Comparison of ENCODE assay signal across 10 mouse cellular contexts in genomic region chr16:20619541-20620398, GRCm38 (mm10). TPM values are rescaled to one million over a fixed set of nuclear protein-coding genes. Genes with fewer than 3 reads are reported as not detected.
DNase-seq lines count a peak whose midpoint lies in the region; ATAC-seq lines count a peak whose summit lies in the region.
"Had no signal": no experiment of that assay in that cellular context is flagged by ENCODE, and none has a peak within 500 bp of the region (broad histone marks: within the 10 kb centered on the region; RNA-seq: fewer than 3 reads in every experiment).

No protein-coding gene starts in this region.

- H3K27ac ChIP-seq in heart, embryonic 10.5 days: no peak overlapping the region
- no peak overlapping the region for H3K27ac ChIP-seq in kidney, embryonic 15.5 days
- H3K27ac ChIP-seq: macrophage had no signal

- DNase-seq in adrenal gland, adult (ENCODE audit: inconsistent age in 2 of 2, low spot score in 1 of 2): peak; percentile 45 to 78
- DNase-seq in adrenal gland, postnatal 4 days (ENCODE audit: low spot score in 2 of 2): no peak
- peak; percentile 31 for DNase-seq in 3T3-L1 (ENCODE audit: low read depth, low spot score)
- peak; percentile 51 for DNase-seq in cerebellum, adult 9-10 months
- no peak for DNase-seq in heart, embryonic 10.5 days (ENCODE audit: low spot score)

- H3K4me1 ChIP-seq in heart, embryonic 10.5 days: peaks cover 36% of the 10 kb centered on the region
- H3K4me1 ChIP-seq in kidney, embryonic 15.5 days: peaks cover 32% of the 10 kb centered on the region

- peak; percentile 52 for ATAC-seq in kidney, embryonic 15.5 days (replicated peaks; ENCODE audit: low FRiP score)
- ATAC-seq in megakaryocyte-erythroid progenitor cell, adult 5-6 weeks (replicated peaks; ENCODE audit: low FRiP score, low TSS enrichment, poor library complexity, severe bottlenecking): peak; percentile 68
- ATAC-seq in monocyte, adult 5-6 weeks (replicated peaks; ENCODE audit: insufficient number of reproducible peaks, low FRiP score, low TSS enrichment, poor library complexity, severe bottlenecking): no peak

- H3K27me3 ChIP-seq in heart, embryonic 10.5 days (ENCODE audit: insufficient read depth, poor library complexity, severe bottlenecking): peaks cover 59% of the 10 kb centered on the region
- H3K27me3 ChIP-seq in kidney, embryonic 15.5 days: peaks cover 39% of the 10 kb centered on the region

- 0 out of 2 replicates have a peak, but pooled peaks cover 7% of the 10 kb centered on the region for H3K36me3 ChIP-seq in heart, embryonic 10.5 days
- peaks cover 8% of the 10 kb centered on the region; the same call in 1 of the 2 replicates for H3K36me3 ChIP-seq in kidney, embryonic 15.5 days

- peak overlapping the region; percentile 98 for H3K4me2 ChIP-seq in kidney, embryonic 15.5 days

- peak overlapping the region; percentile 77 for H3K4me3 ChIP-seq in heart, embryonic 10.5 days
- peak overlapping the region; percentile 71 for H3K4me3 ChIP-seq in kidney, embryonic 15.5 days (replicated peaks)

- H3K9ac ChIP-seq in kidney, embryonic 15.5 days: no peak overlapping the region

- no peaks in the 10 kb centered on the region for H3K9me3 ChIP-seq in heart, embryonic 10.5 days
- H3K9me3 ChIP-seq in kidney, embryonic 15.5 days (replicated peaks): no peaks in the 10 kb centered on the region

- WGBS in heart, embryonic 10.5 days: 2% methylated on average over 82 of the region's 83 CpGs
- WGBS in kidney, embryonic 15.5 days: 2% methylated on average over 80 of the region's 83 CpGs

RNA-seq across cellular contexts. Expression of gene Camk2n2, which starts 1.3 kb away (rescaled TPM):
- total RNA-seq in adrenal gland, postnatal 4 days (2021): 10 to 100 TPM; 16.1 to 16.3 TPM
- polyA plus RNA-seq in heart, embryonic 10.5 days (2016; fragmentation: Nextera tagmentation; extraction: Ambion mirVana): 0.54 and 0.83 TPM in 2 replicates
- 1.4 and 1.5 TPM in 2 replicates for polyA plus RNA-seq in kidney, embryonic 15.5 days (2015; fragmentation: Nextera tagmentation; extraction: Ambion mirVana)
- not detected in 2 replicates for total RNA-seq in megakaryocyte-erythroid progenitor cell, adult 5-6 weeks (2014; fragmentation: Nextera tagmentation)
- total RNA-seq in megakaryocyte-erythroid progenitor cell, adult 5-6 weeks (2017): not detected in 2 replicates
- total RNA-seq in monocyte, adult 5-6 weeks (2017): 0.49 TPM in 1 of 3 replicates, not detected in the others

RNA-seq across cellular contexts. Expression of gene Alg3, which starts 8.2 kb away (rescaled TPM):
- 10 to 100 TPM; 15.9 to 17.6 TPM for total RNA-seq in adrenal gland, postnatal 4 days (2021)
- polyA plus RNA-seq in heart, embryonic 10.5 days (2016; fragmentation: Nextera tagmentation; extraction: Ambion mirVana): 44.3 and 50.7 TPM in 2 replicates
- polyA plus RNA-seq in kidney, embryonic 15.5 days (2015; fragmentation: Nextera tagmentation; extraction: Ambion mirVana): 42.6 and 43.8 TPM in 2 replicates
- 28.7 and 36.6 TPM in 2 replicates for total RNA-seq in megakaryocyte-erythroid progenitor cell, adult 5-6 weeks (2014; fragmentation: Nextera tagmentation)
- 24.3 and 33.1 TPM in 2 replicates for total RNA-seq in megakaryocyte-erythroid progenitor cell, adult 5-6 weeks (2017)
- total RNA-seq in monocyte, adult 5-6 weeks (2017): 4.3 to 11.9 TPM (median 5.5 TPM) in 3 replicates

RNA-seq across cellular contexts. Expression of gene Gm49333, which starts 8.4 kb away (rescaled TPM):
- under 1 TPM in 1 of 2 experiments, not detected in 1; 0.37 TPM for total RNA-seq in adrenal gland, postnatal 4 days (2021)
- polyA plus RNA-seq in heart, embryonic 10.5 days (2016; fragmentation: Nextera tagmentation; extraction: Ambion mirVana): not detected in 2 replicates
- not detected in 2 replicates for polyA plus RNA-seq in kidney, embryonic 15.5 days (2015; fragmentation: Nextera tagmentation; extraction: Ambion mirVana)
- total RNA-seq in megakaryocyte-erythroid progenitor cell, adult 5-6 weeks (2014; fragmentation: Nextera tagmentation): not detected in 2 replicates
- total RNA-seq in megakaryocyte-erythroid progenitor cell, adult 5-6 weeks (2017): not detected in 2 replicates
- not detected in 3 replicates for total RNA-seq in monocyte, adult 5-6 weeks (2017)
- polyA plus RNA-seq: C2C12, macrophage had no signal

RNA-seq across cellular contexts. Expression of gene Eef1akmt4, which starts 8.4 kb away (rescaled TPM):
- 1 to 10 TPM; 6.8 to 7.0 TPM for total RNA-seq in adrenal gland, postnatal 4 days (2021)
- polyA plus RNA-seq in heart, embryonic 10.5 days (2016; fragmentation: Nextera tagmentation; extraction: Ambion mirVana): 29.9 and 39.5 TPM in 2 replicates
- polyA plus RNA-seq in kidney, embryonic 15.5 days (2015; fragmentation: Nextera tagmentation; extraction: Ambion mirVana): 32.4 TPM in 2 replicates
- 13.3 and 32.7 TPM in 2 replicates for total RNA-seq in megakaryocyte-erythroid progenitor cell, adult 5-6 weeks (2014; fragmentation: Nextera tagmentation)
- total RNA-seq in megakaryocyte-erythroid progenitor cell, adult 5-6 weeks (2017): 5.4 and 6.5 TPM in 2 replicates
- 2.4 to 3.1 TPM (median 2.5 TPM) in 3 replicates for total RNA-seq in monocyte, adult 5-6 weeks (2017)

RNA-seq across cellular contexts. Expression of gene Ece2, which starts 9.9 kb away (rescaled TPM):
- 10 to 100 TPM; 11.4 to 14.9 TPM for total RNA-seq in adrenal gland, postnatal 4 days (2021)
- 0.95 and 1.4 TPM in 2 replicates for polyA plus RNA-seq in heart, embryonic 10.5 days (2016; fragmentation: Nextera tagmentation; extraction: Ambion mirVana)
- 4.0 TPM in 2 replicates for polyA plus RNA-seq in kidney, embryonic 15.5 days (2015; fragmentation: Nextera tagmentation; extraction: Ambion mirVana)
- not detected in 2 replicates for total RNA-seq in megakaryocyte-erythroid progenitor cell, adult 5-6 weeks (2014; fragmentation: Nextera tagmentation)
- total RNA-seq in megakaryocyte-erythroid progenitor cell, adult 5-6 weeks (2017): not detected in 2 replicates
- not detected in 3 replicates for total RNA-seq in monocyte, adult 5-6 weeks (2017)

Comparison
In these comparisons a context has a peak if more than half of its experiments do, and no peak if none do; other contexts are left out.
1. DNase-seq: peak in adrenal gland, adult (2 of 2), 3T3-L1 (single experiment) and cerebellum, adult 9-10 months (single experiment); none in adrenal gland, postnatal 4 days (0 of 2) and heart, embryonic 10.5 days (single experiment).
2. RNA of gene Camk2n2, which starts 1.3 kb away (total RNA-seq): 16.1 to 16.3 TPM in adrenal gland, postnatal 4 days; not detected in megakaryocyte-erythroid progenitor cell, adult 5-6 weeks and 0.49 TPM in monocyte, adult 5-6 weeks; every median in the first group is over 10 times any median in the second.